Mouse (Mus musculus) liver, embryonic 11.5 days (tissue): ENCODE results near the gene Vmp1. TPM values are rescaled to one million over a fixed set of nuclear protein-coding genes. Genes with fewer than 3 reads are reported as not detected.
A peak's percentile ranks its signal among the peaks of the same experiment; 100 is the strongest.

ENCODE experiments used
- ATAC-seq: fragments of 200-750 bp; cut with Nextera tagmentation; replicated peaks from 2 replicates; pipeline ENCODE4 v1.8.0; 2017; ENCODE audit warnings: moderate number of reproducible peaks, mild to moderate bottlenecking, moderate TSS enrichment, moderate library complexity; ENCODE audit not compliant: low FRiP score
- DNase-seq: peaks from one replicate; pipeline ENCODE4 v3.0.0-alpha.2; 2017; ENCODE audit warnings: low spot score
- H3K27ac ChIP-seq: fragments of 300-500 bp; sonication (generic); 2 replicates; pipeline ENCODE4 v1.5.1; 2014; ENCODE audit warnings: mild to moderate bottlenecking, low read depth, low read length, control low read depth
- H3K27me3 ChIP-seq: fragments of 300-500 bp; sonication (generic); replicated peaks from 2 replicates; pipeline ENCODE4 v1.6.1; 2014; ENCODE audit warnings: low read length, mixed read lengths; ENCODE audit not compliant: control insufficient read depth, insufficient read depth
- H3K36me3 ChIP-seq: fragments of 300-500 bp; sonication (generic); 2 replicates; pipeline ENCODE4 v1.6.1; 2014; ENCODE audit warnings: mild to moderate bottlenecking, low read length, moderate library complexity, mixed read lengths; ENCODE audit not compliant: control insufficient read depth, insufficient read depth
- H3K4me1 ChIP-seq: fragments of 300-500 bp; sonication (generic); replicated peaks from 2 replicates; pipeline ENCODE4 v1.6.1; 2014; ENCODE audit warnings: low read length, mixed read lengths; ENCODE audit not compliant: control insufficient read depth, insufficient read depth
- H3K4me2 ChIP-seq: fragments of 300-500 bp; sonication (generic); 2 replicates; pipeline ENCODE4 v1.6.1; 2014; ENCODE audit warnings: mild to moderate bottlenecking, control low read depth, moderate library complexity
- H3K4me3 ChIP-seq: fragments of 300-500 bp; sonication (generic); 2 replicates; pipeline ENCODE4 v1.5.1; 2014; ENCODE audit warnings: low read depth, low read length, control low read depth
- H3K9ac ChIP-seq: fragments of 300-500 bp; sonication (generic); 2 replicates; pipeline ENCODE4 v1.6.1; 2014; ENCODE audit warnings: low read depth, low read length, control low read depth
- H3K9me3 ChIP-seq: fragments of 300-500 bp; sonication (generic); 2 replicates; pipeline ENCODE4 v1.6.1; 2016; ENCODE audit warnings: low read length, inconsistent platforms, mixed read lengths; ENCODE audit not compliant: control insufficient read depth
- WGBS: fragments of 180-500 bp; shearing (Covaris S2); extraction: QIAGEN DNeasy Blood & Tissue Kit; methylation state at CpG from one replicate; pipeline ENCODE4 v1.1.7; 2014; 5-methylcytosine and 5-hydroxymethylcytosine counted together
- polyA plus RNA-seq: library from polyadenylated mRNA; unstranded; fragments of >200 nt; fragmentation: Nextera tagmentation; extraction: Ambion mirVana; gene quantifications from 2 replicates; pipeline ENCODE4 v1.2.1, GENCODE M21; 2014

Vmp1 gene
- polyA plus RNA-seq, 1 experiment from 2014 or later = 112 TPM

DNA sequence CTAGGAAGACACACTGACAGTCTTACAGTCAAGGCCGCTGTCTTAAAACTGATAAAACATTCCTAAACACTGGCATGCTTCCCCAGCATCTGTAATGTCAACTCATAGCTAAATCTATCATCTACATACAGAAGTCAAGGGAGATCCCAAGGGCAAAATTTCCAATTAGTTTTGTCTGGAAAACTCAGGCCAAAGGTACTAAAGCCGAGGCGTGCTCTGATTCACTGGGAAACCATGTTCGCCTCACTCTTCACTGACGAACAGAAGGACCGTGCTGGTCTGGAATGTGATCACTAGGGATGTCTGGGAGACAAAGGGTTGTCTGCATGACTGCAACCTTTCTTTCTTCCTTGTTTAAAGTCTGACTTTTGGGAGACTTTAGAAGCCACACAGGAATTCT lies 33.0 kb downstream of the Vmp1 start:
- H3K36me3 ChIP-seq = peaks cover 2% of the 10 kb centered on the region; the same call in 1 of the 2 replicates
- H3K4me2 ChIP-seq = no peak overlapping the region
- ATAC-seq (no peak), DNase-seq (no peak)
- H3K27me3 ChIP-seq = no peaks in the 10 kb centered on the region
- H3K9me3 ChIP-seq = no peaks in the 10 kb centered on the region
- 80% methylated on average over 6 of the region's 6 CpGs for WGBS
- no peak overlapping the region for H3K4me3 ChIP-seq
- H3K27ac ChIP-seq = peak overlapping the region; percentile 19; the same call in 1 of the 2 replicates
- no peak overlapping the region for H3K9ac ChIP-seq
- no peaks in the 10 kb centered on the region for H3K4me1 ChIP-seq

DNA sequence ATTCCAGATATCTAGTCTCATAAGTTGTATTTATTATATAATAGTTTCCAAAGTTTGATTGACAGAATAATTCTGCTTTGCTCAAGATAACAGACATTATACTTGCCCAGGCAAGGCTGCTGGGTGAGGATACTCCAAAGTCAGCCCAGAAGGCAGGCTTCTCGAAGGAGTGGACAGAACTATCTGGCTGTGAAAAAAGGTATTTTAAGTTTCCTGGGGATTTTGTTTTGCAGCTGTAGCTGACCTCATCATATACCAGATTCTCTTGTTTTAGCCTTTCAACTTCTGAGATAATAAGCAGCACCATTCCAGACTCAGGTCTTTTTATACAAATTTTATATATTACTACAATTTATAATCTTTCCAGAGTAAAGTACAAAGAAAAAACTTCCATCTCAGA lies 34.1 kb downstream of the Vmp1 start:
- H3K4me1 ChIP-seq = no peaks in the 10 kb centered on the region
- H3K9me3 ChIP-seq = no peaks in the 10 kb centered on the region
- 69% methylated on average over 1 of the region's 1 CpGs for WGBS
- no peak overlapping the region for H3K4me3 ChIP-seq
- H3K27me3 ChIP-seq = no peaks in the 10 kb centered on the region
- H3K9ac ChIP-seq = no peak overlapping the region
- DNase-seq = no peak
- peaks cover 2% of the 10 kb centered on the region; the same call in 1 of the 2 replicates for H3K36me3 ChIP-seq
- H3K27ac ChIP-seq = no peak overlapping the region
- no peak for ATAC-seq
- no peak overlapping the region for H3K4me2 ChIP-seq

DNA sequence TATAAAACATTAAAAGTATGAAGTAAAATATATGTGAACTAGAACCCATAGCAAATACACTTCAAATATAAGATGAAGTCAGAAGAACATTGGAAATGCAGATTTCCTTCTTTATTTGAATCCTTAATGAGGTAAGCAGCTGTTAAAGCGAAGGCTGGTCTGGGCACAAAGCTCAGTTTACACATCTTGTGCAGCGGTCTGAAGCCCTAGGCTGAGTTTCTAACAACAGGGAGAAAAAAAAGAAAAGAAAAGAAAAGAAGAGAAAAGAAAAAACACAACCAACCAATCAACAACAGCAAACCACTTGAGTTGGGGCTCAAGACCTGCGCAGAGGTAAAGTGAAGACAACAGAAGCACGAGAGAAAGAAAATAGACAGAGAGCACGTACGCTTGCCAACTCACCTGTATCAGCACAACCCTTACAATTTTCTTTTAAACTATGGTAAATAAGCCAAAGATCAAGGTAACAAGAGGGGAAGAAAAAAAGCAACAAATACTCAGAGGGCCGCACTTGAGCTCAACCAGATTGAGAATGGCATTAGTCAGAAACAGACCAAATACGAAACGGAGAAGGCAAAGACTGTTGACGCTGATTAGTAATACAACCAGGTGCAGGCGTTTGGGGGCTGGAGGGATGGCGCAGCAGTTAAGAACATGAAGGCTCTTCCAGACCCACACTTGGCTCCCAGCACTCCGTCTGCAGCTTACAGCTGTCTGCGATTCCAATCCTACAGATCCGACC lies 35.8 kb downstream of the Vmp1 start:
- DNase-seq (no peak), ATAC-seq (no peak)
- Histone ChIP-seq H3K4me1 (no peaks in the 10 kb centered on the region), H3K4me2 (no peak overlapping the region), H3K9me3 (no peaks in the 10 kb centered on the region), H3K27ac (no peak overlapping the region), H3K4me3 (no peak overlapping the region), H3K36me3 (peaks cover 2% of the 10 kb centered on the region; the same call in 1 of the 2 replicates), H3K9ac (no peak overlapping the region), H3K27me3 (no peaks in the 10 kb centered on the region)
- WGBS = 86% methylated on average over 15 of the region's 15 CpGs

DNA sequence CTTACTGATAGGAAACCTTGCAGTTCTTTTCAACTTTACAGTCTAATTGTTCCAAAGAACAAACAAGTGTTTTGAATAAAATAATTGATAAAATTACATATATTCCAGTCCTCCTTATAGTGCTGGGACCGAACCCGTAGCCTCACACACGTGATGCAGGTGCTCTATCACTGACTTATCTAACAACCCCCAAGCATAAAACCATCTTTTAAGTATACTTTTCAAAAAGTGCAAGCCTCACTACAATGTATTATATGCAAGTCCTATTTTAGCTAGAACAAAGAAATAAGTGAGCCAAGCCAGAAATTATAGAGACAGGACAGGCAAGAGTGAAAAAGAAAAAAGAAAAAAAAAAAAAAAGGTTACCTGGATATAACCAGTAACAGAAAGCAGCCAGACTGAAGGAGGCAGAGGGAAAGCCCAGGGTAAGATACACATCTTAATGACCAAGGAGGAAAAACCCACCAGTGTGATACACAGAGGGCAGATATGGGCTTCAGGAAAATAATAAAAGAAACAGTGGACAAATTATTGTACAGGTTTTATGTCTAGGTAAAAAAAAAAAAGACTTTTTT lies 36.7 kb downstream of the Vmp1 start:
- no peak overlapping the region for H3K4me2 ChIP-seq

DNA sequence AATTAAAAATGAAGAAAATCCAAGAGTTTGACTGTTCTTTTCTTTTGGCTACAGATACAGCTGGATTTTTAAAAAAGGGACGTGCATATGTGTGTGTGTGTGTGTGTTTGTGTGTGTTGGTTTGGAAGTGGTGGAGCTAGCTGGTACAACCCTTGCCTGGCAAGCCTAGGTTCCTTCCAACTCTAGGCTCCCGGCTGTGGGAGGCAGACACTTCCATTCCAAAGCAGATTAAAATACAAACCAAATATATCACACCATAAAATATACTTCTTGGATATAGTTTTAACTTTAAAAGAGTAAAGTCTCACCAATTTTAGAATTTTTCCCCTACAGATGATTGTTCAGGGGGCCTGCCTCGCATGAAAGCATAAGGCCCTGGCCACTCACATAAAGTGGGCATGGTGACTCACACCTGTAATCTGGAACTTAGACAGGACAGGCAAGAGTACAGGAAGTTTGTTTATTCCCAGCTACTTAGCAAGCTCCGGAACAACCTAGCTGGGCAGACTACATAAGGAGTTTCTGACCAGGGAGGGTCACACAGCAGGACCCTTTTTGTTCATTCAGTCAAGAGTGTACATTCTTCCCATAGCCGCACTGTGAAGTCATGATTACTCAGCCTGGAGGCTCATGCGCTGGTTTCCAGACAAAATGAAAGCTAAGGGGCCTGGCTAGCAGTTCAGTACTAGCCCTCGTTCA lies 37.4 kb downstream of the Vmp1 start:
- 87% methylated on average over 7 of the region's 7 CpGs for WGBS
- Histone ChIP-seq H3K36me3 (peaks cover 2% of the 10 kb centered on the region; the same call in 1 of the 2 replicates), H3K4me1 (no peaks in the 10 kb centered on the region), H3K9me3 (no peaks in the 10 kb centered on the region), H3K27ac (no peak overlapping the region), H3K27me3 (no peaks in the 10 kb centered on the region), H3K4me3 (no peak overlapping the region), H3K9ac (no peak overlapping the region), H3K4me2 (no peak overlapping the region)
- no peak for DNase-seq
- ATAC-seq = no peak

More for the DNA sequence above, 36.7 kb downstream of the Vmp1 start:
- H3K9ac ChIP-seq = no peak overlapping the region
- 89% methylated on average over 3 of the region's 3 CpGs for WGBS
- no peak overlapping the region for H3K27ac ChIP-seq
- H3K27me3 ChIP-seq = no peaks in the 10 kb centered on the region
- ATAC-seq (no peak), DNase-seq (no peak)
- H3K9me3 ChIP-seq = no peaks in the 10 kb centered on the region
- no peak overlapping the region for H3K4me3 ChIP-seq
- H3K4me1 ChIP-seq = no peaks in the 10 kb centered on the region
- H3K36me3 ChIP-seq = peaks cover 2% of the 10 kb centered on the region; the same call in 1 of the 2 replicates

DNA sequence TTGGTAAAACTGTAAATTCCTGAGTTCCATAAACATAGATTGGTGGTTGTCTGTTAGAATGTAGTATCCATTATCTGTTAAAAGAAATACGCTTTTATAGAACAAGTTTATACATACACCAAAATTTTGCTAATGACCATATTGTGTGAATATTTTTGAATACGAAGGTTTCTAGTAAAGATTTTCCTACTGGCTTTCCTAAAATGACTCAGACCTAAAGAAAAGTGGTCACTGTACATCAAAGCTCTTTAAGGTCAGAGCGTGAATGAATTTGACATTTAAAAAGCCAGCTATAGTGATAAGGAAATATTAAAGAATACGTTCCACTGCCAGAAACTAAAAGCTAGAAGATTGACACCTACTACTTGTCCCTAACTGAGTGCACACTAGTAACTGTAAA lies 39.1 kb downstream of the Vmp1 start:
- ATAC-seq = no peak
- Histone ChIP-seq H3K9me3 (no peaks in the 10 kb centered on the region), H3K36me3 (no peaks in the 10 kb centered on the region; the same call in 1 of the 2 replicates), H3K4me2 (no peak overlapping the region), H3K27me3 (no peaks in the 10 kb centered on the region), H3K4me3 (no peak overlapping the region), H3K27ac (no peak overlapping the region), H3K4me1 (no peaks in the 10 kb centered on the region), H3K9ac (no peak overlapping the region)
- 93% methylated on average over 4 of the region's 4 CpGs for WGBS
- DNase-seq = no peak

DNA sequence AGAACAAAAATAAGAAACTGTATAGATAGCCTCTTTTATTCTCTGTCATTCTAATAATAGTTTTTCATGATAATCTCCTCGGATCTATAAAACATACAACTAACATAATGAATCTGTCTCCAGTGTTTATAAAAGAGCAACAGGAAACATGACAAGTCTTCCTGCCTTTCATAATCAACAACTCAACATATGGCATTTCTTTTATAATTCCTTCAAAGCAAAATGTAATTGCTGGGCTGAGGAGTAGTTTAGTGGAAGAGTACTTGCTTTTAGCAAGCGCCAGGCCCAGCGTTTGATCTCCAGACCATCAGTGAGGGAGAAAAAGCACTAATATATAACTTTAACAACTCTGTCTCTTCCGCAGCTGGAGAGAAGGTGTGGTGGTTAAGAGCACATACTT lies 41.9 kb downstream of the Vmp1 start:
- no peaks in the 10 kb centered on the region for H3K27me3 ChIP-seq
- WGBS = 92% methylated on average over 4 of the region's 4 CpGs
- no peak overlapping the region for H3K9ac ChIP-seq
- H3K4me3 ChIP-seq = no peak overlapping the region
- DNase-seq = no peak
- H3K27ac ChIP-seq = no peak overlapping the region
- H3K4me1 ChIP-seq = no peaks in the 10 kb centered on the region
- no peak for ATAC-seq
- no peaks in the 10 kb centered on the region for H3K9me3 ChIP-seq
- no peaks in the 10 kb centered on the region; the same call in 1 of the 2 replicates for H3K36me3 ChIP-seq
- H3K4me2 ChIP-seq = no peak overlapping the region

DNA sequence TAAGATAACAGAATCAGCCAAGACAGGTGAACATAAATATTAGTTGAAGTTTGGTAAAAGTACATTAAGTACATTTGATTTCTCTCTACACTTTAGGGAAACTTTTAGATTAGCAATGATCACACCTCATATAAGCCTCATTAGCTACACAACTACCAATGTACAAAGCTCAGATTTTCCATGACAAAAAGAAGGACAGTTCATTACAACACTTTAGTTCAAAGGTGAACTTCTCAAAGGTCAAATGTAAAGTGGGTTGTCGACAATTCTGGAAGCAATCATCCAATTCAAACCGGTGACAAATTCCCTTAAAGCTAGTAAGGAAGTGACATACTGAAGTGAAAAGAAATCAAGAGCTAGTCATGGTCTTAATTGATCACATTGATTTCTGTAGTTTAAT lies 45.9 kb downstream of the Vmp1 start:
- Histone ChIP-seq H3K27me3 (no peaks in the 10 kb centered on the region), H3K4me2 (no peak overlapping the region), H3K9me3 (no peaks in the 10 kb centered on the region), H3K36me3 (peaks cover 5% of the 10 kb centered on the region; the same call in 1 of the 2 replicates), H3K4me1 (no peaks in the 10 kb centered on the region), H3K4me3 (no peak overlapping the region), H3K27ac (no peak overlapping the region), H3K9ac (no peak overlapping the region)
- 85% methylated on average over 2 of the region's 2 CpGs for WGBS
- ATAC-seq = no peak
- DNase-seq = no peak
